Mouse (Mus musculus) mouse embryonic stem cell (cell line): ENCODE measurements around the gene Matn3.

Source experiments
- in situ Hi-C, 2 experiments: fragments of 300-500 bp; cut with MboI; formaldehyde crosslinking; loops; 1 replicate in 1 of 2; 3 replicates in 1 of 2; pipeline ENCODE4 v1.14.3; 2019 to 2020; ENCODE audit warnings: low sequenced_read_pairs in 2 of 2, low pct_unique_long_range_greater_than_20kb in 1 of 2, mixed read lengths in 1 of 2; ENCODE audit not compliant: unreplicated experiment in 1 of 2

Gene Matn3

GRCm38 (mm10) chr12:8947714-8948464 lies at the start of gene Matn3:
TSS of gene Matn3 (plus strand) at chr12:8947929.
- in situ Hi-C loops, result no loop called here

DNA sequence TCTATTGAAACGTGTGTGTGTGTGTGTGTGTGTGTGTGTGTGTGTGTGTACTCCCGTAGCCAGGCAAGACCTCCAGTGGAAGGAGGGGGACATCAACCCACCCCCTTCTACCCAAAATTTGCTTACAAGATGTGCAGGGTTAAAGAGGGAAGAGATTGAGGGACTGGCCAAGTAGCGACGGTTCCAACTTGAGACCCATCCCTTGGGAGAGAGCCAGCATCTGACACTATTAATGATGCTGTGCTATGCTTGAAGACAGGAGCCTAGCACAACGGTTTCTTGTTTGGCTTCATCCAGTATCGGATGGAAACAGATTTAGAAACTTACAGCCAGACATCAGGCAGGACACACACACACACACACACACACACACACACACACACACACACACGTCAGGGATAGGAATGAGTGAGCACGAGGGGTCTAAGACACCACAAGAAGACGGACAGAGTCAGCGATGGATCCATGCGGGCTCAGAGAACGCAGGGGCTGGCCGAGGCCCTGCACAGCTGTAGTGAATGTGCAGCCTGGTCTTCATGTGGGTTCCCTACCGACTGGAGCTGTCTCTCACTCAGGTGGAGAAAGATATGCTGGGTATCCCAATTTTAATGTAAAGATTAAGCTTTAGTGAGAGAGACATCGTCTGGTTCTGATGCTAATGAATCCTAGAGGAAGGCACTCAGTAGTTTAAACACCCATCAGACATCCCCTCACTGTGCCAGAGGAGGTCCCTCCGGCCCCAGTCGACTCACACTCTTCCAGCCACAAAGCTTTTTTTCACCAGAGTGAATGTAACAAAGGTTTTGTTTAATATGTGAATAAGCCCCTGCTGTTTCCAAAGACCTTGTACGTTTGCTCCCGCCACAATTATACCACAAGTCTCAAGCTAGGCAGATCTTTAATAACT lies 48.6 kb upstream of the Matn3 start:
- in situ Hi-C loops, result no loop called here

DNA sequence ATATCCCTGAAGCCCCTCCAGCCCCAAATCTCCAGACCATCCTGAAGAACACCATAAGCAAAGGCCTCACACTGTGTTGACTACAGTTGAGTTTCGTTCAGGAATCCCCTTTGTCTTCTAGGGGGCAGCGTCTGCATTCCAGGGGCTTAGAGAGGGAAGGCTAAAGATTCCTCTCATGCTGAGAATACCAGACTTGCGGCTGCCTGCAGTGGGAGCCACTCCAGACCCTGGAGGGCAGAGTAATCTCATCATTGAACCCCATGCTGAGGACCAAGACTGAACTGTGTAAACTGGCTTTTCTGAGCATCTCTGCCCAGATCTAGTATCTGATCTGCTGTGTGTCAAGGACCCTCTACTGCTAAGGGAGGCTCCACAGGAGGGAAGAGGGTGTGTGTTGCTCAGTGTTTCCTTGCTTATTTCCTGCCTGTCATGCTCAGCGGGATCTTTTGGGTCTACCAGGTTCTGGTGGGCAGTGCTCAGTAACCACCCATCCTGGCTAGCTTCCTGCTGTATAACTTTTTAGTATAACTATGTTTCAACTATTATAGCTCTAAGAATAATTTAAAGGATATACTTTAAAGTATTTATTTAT lies 47.5 kb upstream of the Matn3 start:
- in situ Hi-C loops, result no loop called here

- in situ Hi-C loops, result no loop called here
Measured at GRCm38 (mm10) chr12:8900919-8901663, 46.6 kb upstream of the Matn3 start.

DNA sequence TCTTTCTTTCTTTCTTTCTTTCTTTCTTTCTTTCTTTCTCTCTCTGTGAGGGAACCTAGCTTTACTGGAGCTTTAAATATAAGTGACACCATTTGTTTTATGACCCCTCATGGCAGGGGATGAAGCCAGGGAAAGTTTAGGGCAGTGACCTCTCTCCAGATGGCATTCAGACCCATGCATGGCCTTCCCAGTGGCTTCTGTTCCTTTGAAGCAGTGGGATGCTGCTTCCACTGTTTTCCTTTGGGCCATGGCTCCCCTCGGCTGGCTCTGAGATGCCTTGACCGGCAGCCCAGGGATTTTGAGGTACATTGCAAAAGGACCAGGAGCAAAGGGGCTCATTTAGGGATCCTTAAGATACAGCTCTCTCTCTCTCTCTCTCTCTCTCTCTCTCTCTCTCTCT lies 45.8 kb upstream of the Matn3 start:
- in situ Hi-C loops, result no loop called here

GRCm38 (mm10) chr12:8902479-8902878 lies 45.2 kb upstream of the Matn3 start:
- in situ Hi-C loops, result no loop called here

- in situ Hi-C loops, result no loop called here
Measured at GRCm38 (mm10) chr12:8912860-8913685, 34.7 kb upstream of the Matn3 start.

DNA sequence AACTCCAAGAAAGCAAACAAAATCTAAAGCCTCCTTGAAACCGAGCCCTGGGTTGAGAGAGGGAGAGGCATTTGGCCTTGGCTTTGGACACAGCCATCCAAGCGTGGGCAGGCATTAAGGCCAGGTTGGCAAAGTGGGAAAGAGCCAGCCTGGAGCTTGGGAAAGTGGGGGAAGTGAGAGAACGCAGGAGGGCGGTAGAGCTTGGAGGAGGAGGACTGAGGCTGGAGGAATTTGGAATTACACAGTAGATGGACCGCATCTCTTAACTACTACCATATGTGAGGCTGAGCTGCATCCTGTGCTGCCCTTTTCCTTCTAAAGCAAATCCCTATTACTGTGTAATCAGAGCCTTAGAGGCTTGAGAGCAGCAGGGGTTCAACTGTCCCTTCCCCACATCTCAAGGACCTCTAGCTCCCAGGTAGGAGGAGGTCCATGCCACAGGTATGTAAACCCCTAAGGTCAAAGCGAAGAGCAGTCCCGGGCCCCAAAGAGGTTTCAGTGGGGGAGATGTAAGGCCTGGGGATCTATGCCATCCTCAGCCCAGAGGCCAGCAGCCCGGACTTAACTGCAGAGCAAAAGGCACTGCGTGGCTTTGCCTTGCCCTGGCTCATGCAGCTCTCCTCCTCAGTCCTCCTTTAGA lies 33.9 kb upstream of the Matn3 start:
- in situ Hi-C loops, result no loop called here

DNA sequence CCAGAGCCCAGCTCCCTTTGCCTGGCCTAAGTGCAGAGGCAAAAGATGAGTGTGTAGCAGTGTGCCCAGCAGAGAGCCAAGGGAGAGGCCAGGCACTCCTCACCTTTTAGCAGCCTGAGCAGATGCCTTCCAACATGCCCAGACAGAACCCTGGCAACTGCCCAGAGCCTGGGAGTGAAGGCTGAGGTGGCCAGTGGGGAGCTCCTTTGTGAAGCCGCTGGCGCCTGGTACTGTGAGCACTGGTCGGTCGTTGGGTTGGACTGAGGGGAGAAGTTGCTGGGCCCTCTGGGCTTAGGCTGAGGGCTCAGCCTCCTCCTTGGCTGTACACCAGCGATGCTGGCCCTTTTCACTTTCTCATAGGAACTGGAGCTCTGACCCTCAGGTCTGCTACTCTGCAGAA lies 31.4 kb upstream of the Matn3 start:
- in situ Hi-C loops, result no loop called here

GRCm38 (mm10) chr12:8919231-8919630 lies 28.5 kb upstream of the Matn3 start:
- in situ Hi-C loops, result no loop called here

DNA sequence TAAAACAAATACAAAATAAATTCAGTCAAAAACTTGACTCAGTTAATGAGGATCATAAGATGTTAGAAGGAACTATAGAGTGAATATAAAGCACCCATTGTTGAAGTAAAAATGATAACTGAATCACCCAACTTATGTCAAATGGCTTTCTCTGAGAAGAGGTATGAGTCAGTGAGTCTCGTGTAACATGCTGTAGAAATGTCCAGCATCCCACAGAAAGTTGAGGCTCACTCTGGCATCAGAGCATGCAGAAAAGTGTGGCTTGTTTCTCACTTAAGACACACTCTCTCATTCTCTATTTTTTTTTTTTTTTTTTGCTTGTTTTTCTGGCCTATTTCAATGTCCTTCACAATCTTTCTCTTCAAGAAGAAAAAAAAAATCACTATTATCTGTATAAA lies 26.7 kb upstream of the Matn3 start:
- in situ Hi-C loops, result no loop called here

GRCm38 (mm10) chr12:8921394-8922368 lies 26.0 kb upstream of the Matn3 start, which contains the start of gene Laptm4a:
TSS of gene Laptm4a (plus strand) at chr12:8921664.
- in situ Hi-C loops, result no loop called here

- in situ Hi-C loops, result no loop called here
Measured at GRCm38 (mm10) chr12:8922369-8923124, 25.2 kb upstream of the Matn3 start.

GRCm38 (mm10) chr12:8923125-8923410 lies 24.7 kb upstream of the Matn3 start:
- in situ Hi-C loops, result no loop called here

DNA sequence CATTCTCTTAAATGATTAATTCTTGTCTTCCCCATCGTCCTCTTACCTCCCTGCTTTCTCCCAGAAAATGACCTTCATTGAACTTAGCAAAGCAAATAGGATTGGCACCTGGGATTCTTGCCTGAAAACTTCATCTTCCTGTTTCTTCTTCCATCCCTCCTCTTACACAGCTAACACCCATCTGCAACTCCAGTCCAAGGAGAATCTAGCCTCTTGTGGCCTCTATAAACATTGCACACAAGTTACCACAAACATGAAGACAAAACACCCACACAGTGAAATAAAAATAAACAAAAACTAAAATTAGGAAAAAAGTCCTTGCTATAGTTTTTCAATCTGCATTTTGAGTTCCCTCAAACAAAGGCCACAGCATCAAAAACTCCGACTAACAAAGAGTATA lies 24.1 kb upstream of the Matn3 start:
- in situ Hi-C loops, result no loop called here

DNA sequence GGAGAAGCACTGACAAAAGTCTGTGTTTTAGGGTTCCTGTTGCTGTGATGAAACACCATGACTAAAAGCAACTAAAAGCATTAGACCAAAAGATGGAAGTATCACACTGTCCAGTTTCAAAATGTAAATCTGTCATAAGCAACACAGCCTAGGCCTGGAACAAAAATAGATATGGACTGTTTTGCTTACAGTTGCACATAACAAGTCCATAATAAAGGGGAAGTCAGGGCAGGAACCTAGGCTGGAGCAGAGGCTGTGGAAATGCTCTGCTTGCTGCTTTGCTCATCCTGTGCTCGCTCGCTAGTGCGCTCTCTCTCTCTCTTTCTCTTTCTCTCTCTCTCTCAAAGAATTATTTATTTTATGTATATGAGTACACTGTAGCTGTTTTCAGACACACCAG lies 20.1 kb upstream of the Matn3 start:
- in situ Hi-C loops, result no loop called here
